Mouse (Mus musculus) T-cell, adult 66 days (primary cell): Measurements from ENCODE around the gene Slx4. TPM values are rescaled to one million over a fixed set of nuclear protein-coding genes. Genes with fewer than 3 reads are reported as not detected.

Experiments used
- total RNA-seq, 2 experiments: library from RNA; stranded (reverse); gene quantifications; 3 replicates in 1 of 2; 4 replicates in 1 of 2; pipeline ENCODE4 v1.2.4; 2023

Gene Slx4
- 10 to 100 TPM; 71.3 to 82.6 TPM for total RNA-seq

GRCm38 (mm10) chr16:4003489-4004398 is at the start of gene Slx4:
TSS of gene Slx4 (minus strand) at chr16:4003770.

GRCm38 (mm10) chr16:4036807-4037206 is 33.2 kb upstream of the Slx4 start, which contains the start of gene Dnase1:
TSS of gene Dnase1 (plus strand) at chr16:4036942.

GRCm38 (mm10) chr16:3976251-3976671 is 27.3 kb downstream of the Slx4 start, which contains the start of gene Nlrc3:
TSS of gene Nlrc3 (minus strand) at chr16:3976632.

Other genes starting within 250 kb of the Slx4 start
- gene Olfr15, start 172.9 kb downstream of the Slx4 start, total RNA-seq, result not detected
- under 1 TPM; 0.67 to 0.83 TPM for gene Zfp174, start 156.5 kb downstream of the Slx4 start, total RNA-seq
- 10 to 100 TPM; 92.7 to 93.5 TPM for gene Naa60, start 131.4 kb downstream of the Slx4 start, total RNA-seq
- gene Zfp597, start 119.2 kb downstream of the Slx4 start, total RNA-seq, result 10 to 100 TPM; 33.5 to 35.4 TPM
- gene Gm20695, start 119.1 kb downstream of the Slx4 start, total RNA-seq, result 1 to 10 TPM in 1 of 2 experiments, not detected in 1; 1.6 TPM
- 1 to 10 TPM; 3.3 to 4.1 TPM for gene 1700037C18Rik, start 95.1 kb downstream of the Slx4 start, total RNA-seq
- 10 to 100 TPM; 31.0 to 31.9 TPM for gene Cluap1, start 95.0 kb downstream of the Slx4 start, total RNA-seq
- 100 to 1,000 TPM; 104 to 113 TPM for gene Nlrc3, start 27.1 kb downstream of the Slx4 start, total RNA-seq
- not detected for gene Dnase1, start 33.2 kb upstream of the Slx4 start, total RNA-seq
- gene Trap1, start 74.1 kb upstream of the Slx4 start, total RNA-seq, result 10 to 100 TPM; 79.4 to 91.9 TPM
- 100 to 1,000 TPM; 155 to 159 TPM for gene Crebbp, start 210.2 kb upstream of the Slx4 start, total RNA-seq